Mouse (Mus musculus): ENCODE data around the gene St3gal3.

DNA sequence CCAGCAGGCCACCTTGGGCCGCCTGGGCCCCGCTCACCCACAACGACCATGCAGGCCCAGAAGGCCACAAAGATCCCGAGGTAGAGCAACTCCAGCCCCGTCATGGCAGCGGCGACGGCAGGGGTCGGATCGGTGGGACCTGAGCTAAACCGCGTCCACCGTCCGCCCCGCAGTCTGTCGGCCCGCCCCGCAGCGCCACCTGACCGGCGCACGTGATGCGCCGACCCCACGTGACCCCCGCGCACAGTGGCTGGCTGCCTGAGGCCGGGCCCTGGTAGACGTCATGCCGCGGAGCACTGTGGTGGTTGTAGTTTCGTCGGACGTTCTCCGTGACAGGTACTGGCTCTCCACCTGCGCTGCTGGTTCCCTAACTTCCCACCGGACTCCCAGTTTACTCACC is 247.6 kb downstream of the St3gal3 start, which contains the start of gene Atp6v0b:
- TF ChIP-seq MXI1 (IDR thresholded peaks at IDR 0.05; ENCODE audit: low read depth, low read length) (peak; percentile 90), POLR2A (IDR thresholded peaks at IDR 0.05; ENCODE audit: control insufficient read depth in 1 of 2, insufficient read depth in 1 of 2, low read depth in 1 of 2, low read length in 2 of 2, poor library complexity in 1 of 2) (peak; percentile 56 to 81; a peak in 3 of 4 replicates), GATA1 (IDR thresholded peaks at IDR 0.05; ENCODE audit: low read depth, low read length) (no peak), NRF1 (IDR thresholded peaks at IDR 0.05; ENCODE audit: insufficient read depth, low read depth, low read length, poor library complexity, severe bottlenecking) (peak; percentile 65), CTCF (IDR thresholded peaks at IDR 0.05 in 2 of 3, conservative IDR thresholded peaks at IDR 0.05 in 1 of 3; ENCODE audit: control insufficient read depth in 1 of 3, insufficient read depth in 1 of 3, low read depth in 2 of 3, low read length in 3 of 3, poor library complexity in 1 of 3, severe bottlenecking in 1 of 3) (0 out of 6 replicates have a peak, but pooled peaks of 1 of the 3 experiments have one; percentile 0), SIN3A (IDR thresholded peaks at IDR 0.05; ENCODE audit: low read length) (peak; percentile 93), ETS1 (IDR thresholded peaks at IDR 0.05; ENCODE audit: low read depth, low read length) (peak; percentile 64; the same call in 1 of the 2 replicates), USF1 (IDR thresholded peaks at IDR 0.05; ENCODE audit: low read depth, low read length) (peak; percentile 99), ZC3H11A (IDR thresholded peaks at IDR 0.05; ENCODE audit: low read depth, low read length) (no peak), ZNF384 (IDR thresholded peaks at IDR 0.05; ENCODE audit: low read depth, low read length) (no peak), MAZ (IDR thresholded peaks at IDR 0.05; ENCODE audit: low read depth, low read length) (no peak), E2F4 (IDR thresholded peaks at IDR 0.05; ENCODE audit: borderline replicate concordance, low read depth, low read length) (no peak), TAL1 (IDR thresholded peaks at IDR 0.05; ENCODE audit: low read length) (no peak), POLR2AphosphoS2 (IDR thresholded peaks at IDR 0.05; ENCODE audit: low read length) (no peak)
